Mouse (Mus musculus): ENCODE measurements at regions not wholly inside any gene's neighbourhood (a gene's known extent, or its start where the extent isn't known, plus 50 kb on each side); places are given as distances from the start of the nearest gene placed in this dataset.
A peak's percentile ranks its signal among the peaks of the same experiment; 100 is the strongest.

GRCm38 (mm10) chr10:39229233-39229632 lies 65.6 kb upstream of the Ccn6 start:
- H3K4me1 ChIP-seq (replicated peaks; ENCODE audit: control insufficient read depth, insufficient read depth): no peaks in the 10 kb centered on the region
- no peak overlapping the region for H3K4me2 ChIP-seq (replicated peaks; ENCODE audit: low read depth)
- H3K9ac ChIP-seq (ENCODE audit: low read length): no peak overlapping the region
- 80% methylated on average over 4 of the region's 4 CpGs for WGBS
- TF ChIP-seq EP300 (optimal IDR thresholded peaks at IDR 0.05) (no peak), CTCF (IDR thresholded peaks at IDR 0.05; ENCODE audit: low read depth) (no peak)
- H3K27me3 ChIP-seq (ENCODE audit: control insufficient read depth, insufficient read depth, low read length): no peaks in the 10 kb centered on the region
- ATAC-seq (ENCODE audit: low FRiP score, low TSS enrichment): no peak
- H3K27ac ChIP-seq (replicated peaks): no peak overlapping the region
- no peak overlapping the region for H3K4me3 ChIP-seq (ENCODE audit: low read depth, low read length)
- DNase-seq (ENCODE audit: low spot score): no peak
- no peaks in the 10 kb centered on the region for H3K9me3 ChIP-seq (ENCODE audit: control insufficient read depth, low read length)
- no peaks in the 10 kb centered on the region for H3K36me3 ChIP-seq (ENCODE audit: control insufficient read depth, insufficient read depth, low read length)

GRCm38 (mm10) chr10:39228027-39228426 lies 64.4 kb upstream of the Ccn6 start:
- DNase-seq (ENCODE audit: low spot score): no peak

GRCm38 (mm10) chr10:39227499-39227942 lies 63.9 kb upstream of the Ccn6 start:
- no peak for DNase-seq (ENCODE audit: low spot score)
- H3K36me3 ChIP-seq (ENCODE audit: control insufficient read depth, insufficient read depth, low read length): no peaks in the 10 kb centered on the region
- peak overlapping the region; percentile 18 for H3K4me2 ChIP-seq (replicated peaks; ENCODE audit: low read depth)
- no peak for TF ChIP-seq CTCF (IDR thresholded peaks at IDR 0.05; ENCODE audit: low read depth)
- H3K4me3 ChIP-seq (ENCODE audit: low read depth, low read length): 0 out of 2 replicates have a peak overlapping the region, but pooled peaks have one; percentile 2
- 27% methylated on average over 13 of the region's 13 CpGs for WGBS
- no peaks in the 10 kb centered on the region for H3K4me1 ChIP-seq (replicated peaks; ENCODE audit: control insufficient read depth, insufficient read depth)
- no peaks in the 10 kb centered on the region for H3K27me3 ChIP-seq (ENCODE audit: control insufficient read depth, insufficient read depth, low read length)
- H3K9me3 ChIP-seq (ENCODE audit: control insufficient read depth, low read length): no peaks in the 10 kb centered on the region
- H3K9ac ChIP-seq (ENCODE audit: low read length): no peak overlapping the region
- no peak for ATAC-seq (ENCODE audit: low FRiP score, low TSS enrichment)
- H3K27ac ChIP-seq (replicated peaks): 0 out of 2 replicates have a peak overlapping the region, but pooled peaks have one; percentile 18

More at GRCm38 (mm10) chr10:39228027-39228426, 64.4 kb upstream of the Ccn6 start:
- Histone ChIP-seq H3K4me3 (ENCODE audit: low read depth, low read length) (0 out of 2 replicates have a peak overlapping the region, but pooled peaks have one; percentile 2), H3K4me2 (replicated peaks; ENCODE audit: low read depth) (peak overlapping the region; percentile 18), H3K27ac (replicated peaks) (no peak overlapping the region), H3K9me3 (ENCODE audit: control insufficient read depth, low read length) (no peaks in the 10 kb centered on the region), H3K9ac (ENCODE audit: low read length) (no peak overlapping the region), H3K36me3 (ENCODE audit: control insufficient read depth, insufficient read depth, low read length) (no peaks in the 10 kb centered on the region), H3K27me3 (ENCODE audit: control insufficient read depth, insufficient read depth, low read length) (no peaks in the 10 kb centered on the region), H3K4me1 (replicated peaks; ENCODE audit: control insufficient read depth, insufficient read depth) (no peaks in the 10 kb centered on the region)
- WGBS: 38% methylated on average over 5 of the region's 5 CpGs
- no peak for ATAC-seq (ENCODE audit: low FRiP score, low TSS enrichment)
- TF ChIP-seq EP300 (optimal IDR thresholded peaks at IDR 0.05): no peak
- TF ChIP-seq CTCF (IDR thresholded peaks at IDR 0.05; ENCODE audit: low read depth): no peak

- ATAC-seq (ENCODE audit: low FRiP score, low TSS enrichment): no peak
- Histone ChIP-seq H3K4me2 (replicated peaks; ENCODE audit: low read depth) (no peak overlapping the region), H3K9me3 (ENCODE audit: control insufficient read depth, low read length) (no peaks in the 10 kb centered on the region), H3K4me1 (replicated peaks; ENCODE audit: control insufficient read depth, insufficient read depth) (no peaks in the 10 kb centered on the region), H3K27me3 (ENCODE audit: control insufficient read depth, insufficient read depth, low read length) (no peaks in the 10 kb centered on the region), H3K4me3 (ENCODE audit: low read depth, low read length) (no peak overlapping the region), H3K27ac (replicated peaks) (no peak overlapping the region), H3K36me3 (ENCODE audit: control insufficient read depth, insufficient read depth, low read length) (no peaks in the 10 kb centered on the region), H3K9ac (ENCODE audit: low read length) (no peak overlapping the region)
- TF ChIP-seq CTCF (IDR thresholded peaks at IDR 0.05; ENCODE audit: low read depth) (no peak), EP300 (optimal IDR thresholded peaks at IDR 0.05) (no peak)
- 60% methylated on average over 2 of the region's 2 CpGs for WGBS
- no peak for DNase-seq (ENCODE audit: low spot score)
Measured at GRCm38 (mm10) chr10:39226518-39226917, 62.9 kb upstream of the Ccn6 start.

- TF ChIP-seq EP300 (optimal IDR thresholded peaks at IDR 0.05) (no peak), CTCF (IDR thresholded peaks at IDR 0.05; ENCODE audit: low read depth) (no peak)
- WGBS: 38% methylated on average over 5 of the region's 5 CpGs
- Histone ChIP-seq H3K9ac (ENCODE audit: low read length) (no peak overlapping the region), H3K27ac (replicated peaks) (no peak overlapping the region), H3K36me3 (ENCODE audit: control insufficient read depth, insufficient read depth, low read length) (no peaks in the 10 kb centered on the region), H3K27me3 (ENCODE audit: control insufficient read depth, insufficient read depth, low read length) (no peaks in the 10 kb centered on the region), H3K9me3 (ENCODE audit: control insufficient read depth, low read length) (no peaks in the 10 kb centered on the region), H3K4me1 (replicated peaks; ENCODE audit: control insufficient read depth, insufficient read depth) (no peaks in the 10 kb centered on the region), H3K4me3 (ENCODE audit: low read depth, low read length) (no peak overlapping the region), H3K4me2 (replicated peaks; ENCODE audit: low read depth) (no peak overlapping the region)
- ATAC-seq (ENCODE audit: low FRiP score, low TSS enrichment): no peak
- DNase-seq (ENCODE audit: low spot score): no peak
Measured at GRCm38 (mm10) chr10:39224449-39225094, 61.0 kb upstream of the Ccn6 start.

DNA sequence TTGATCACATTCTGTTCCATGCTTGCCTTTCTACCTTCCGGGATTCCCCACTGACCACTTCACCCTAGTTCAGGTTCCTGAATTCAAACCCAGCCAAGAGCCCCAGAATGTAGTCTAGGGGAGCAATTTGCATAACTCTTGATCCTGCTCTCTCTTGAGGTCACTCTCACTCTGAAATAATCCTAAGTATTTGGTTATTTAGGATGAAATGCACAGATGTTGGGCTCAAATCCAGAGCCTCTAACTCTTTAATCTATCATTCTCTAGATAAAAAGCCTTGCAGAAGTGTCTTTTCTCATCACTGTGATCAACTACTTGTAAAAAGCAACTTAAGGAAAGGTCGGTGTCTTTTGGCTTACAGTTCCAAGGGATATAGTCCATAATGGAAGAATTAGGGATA lies 57.4 kb upstream of the Ccn6 start:
- TF ChIP-seq CTCF (IDR thresholded peaks at IDR 0.05; ENCODE audit: low read depth) (no peak), EP300 (optimal IDR thresholded peaks at IDR 0.05) (no peak)
- Histone ChIP-seq H3K4me1 (replicated peaks; ENCODE audit: control insufficient read depth, insufficient read depth) (no peaks in the 10 kb centered on the region), H3K27ac (replicated peaks) (no peak overlapping the region), H3K4me3 (ENCODE audit: low read depth, low read length) (no peak overlapping the region), H3K36me3 (ENCODE audit: control insufficient read depth, insufficient read depth, low read length) (no peaks in the 10 kb centered on the region), H3K9ac (ENCODE audit: low read length) (no peak overlapping the region), H3K27me3 (ENCODE audit: control insufficient read depth, insufficient read depth, low read length) (no peaks in the 10 kb centered on the region), H3K9me3 (ENCODE audit: control insufficient read depth, low read length) (no peaks in the 10 kb centered on the region), H3K4me2 (replicated peaks; ENCODE audit: low read depth) (no peak overlapping the region)
- ATAC-seq (ENCODE audit: low FRiP score, low TSS enrichment) (no peak), DNase-seq (ENCODE audit: low spot score) (no peak)
- WGBS: 94% methylated on average over 2 of the region's 2 CpGs
